Comparison of ENCODE assay signal across 7 mouse cellular contexts in genomic region chr2:18050541-18050985, GRCm38 (mm10). TPM values are rescaled to one million over a fixed set of nuclear protein-coding genes. Genes with fewer than 3 reads are reported as not detected.
DNase-seq lines count a peak whose midpoint lies in the region; ATAC-seq and TF ChIP-seq lines count a peak whose summit lies in the region.

No protein-coding gene starts in this region.

- DNase-seq in Muller cell, postnatal 12 days (ENCODE audit: inconsistent ontology term), result peak; percentile 81
- DNase-seq in embryo, embryonic 10 days (ENCODE audit: low spot score), result peak; percentile 64
- DNase-seq in heart, postnatal 10 days, result peak; percentile 61 to 63
- no peak for DNase-seq in liver, embryonic 14.5 days (ENCODE audit: low read depth in 3 of 3, low spot score in 3 of 3)
- no peak for DNase-seq in right cerebral cortex, adult 18-20 months
- DNase-seq in cerebellum, adult 9-10 months, result no peak

- 14% methylated on average over 10 of the region's 10 CpGs for WGBS in liver, embryonic 14.5 days (ENCODE audit: insufficient replicate concordance)
- 23% methylated on average over 10 of the region's 10 CpGs for WGBS in stomach, embryonic 16.5 days

- H3K9ac ChIP-seq in liver, embryonic 14.5 days (replicated peaks), result peak overlapping the region; percentile 13
- peak overlapping the region; percentile 18 for H3K9ac ChIP-seq in stomach, embryonic 16.5 days (ENCODE audit: low read length)

- intact Hi-C loops in heart, postnatal 10 days (cut with DNase I), result no loop called here

- no peaks in the 10 kb centered on the region for H3K9me3 ChIP-seq in liver, embryonic 14.5 days (ENCODE audit: control insufficient read depth, low read length)
- no peaks in the 10 kb centered on the region for H3K9me3 ChIP-seq in stomach, embryonic 16.5 days (replicated peaks; ENCODE audit: control insufficient read depth, low read length)

- peak overlapping the region in 1 of 2 experiments; percentile 16; a peak in 1 of 4 replicates for H3K4me3 ChIP-seq in liver, embryonic 14.5 days (ENCODE audit: insufficient read depth in 1 of 2, low read depth in 2 of 2, low read length in 2 of 2)
- H3K4me3 ChIP-seq in stomach, embryonic 16.5 days (replicated peaks; ENCODE audit: low read length), result peak overlapping the region; percentile 15

- no peak for ATAC-seq in liver, embryonic 14.5 days (ENCODE audit: insufficient read depth)
- no peak for ATAC-seq in stomach, embryonic 16.5 days (ENCODE audit: insufficient read depth, low FRiP score)

- TF ChIP-seq CTCF in liver, embryonic 14.5 days (IDR thresholded peaks at IDR 0.05; ENCODE audit: low read depth), result no peak

- no peaks in the 10 kb centered on the region for H3K36me3 ChIP-seq in liver, embryonic 14.5 days (replicated peaks; ENCODE audit: control insufficient read depth, insufficient read depth, low read depth)
- no peaks in the 10 kb centered on the region for H3K36me3 ChIP-seq in stomach, embryonic 16.5 days (ENCODE audit: control insufficient read depth, insufficient read depth, low read length)

- peaks cover 5 to 10% of the 10 kb centered on the region in 2 experiments for H3K4me1 ChIP-seq in liver, embryonic 14.5 days (replicated peaks; ENCODE audit: control insufficient read depth in 2 of 2, insufficient read depth in 2 of 2, low read length in 1 of 2)
- peaks cover 23% of the 10 kb centered on the region for H3K4me1 ChIP-seq in stomach, embryonic 16.5 days (ENCODE audit: control insufficient read depth, insufficient read depth, low read length)

- peak overlapping the region; percentile 70 for H3K4me2 ChIP-seq in liver, embryonic 14.5 days (ENCODE audit: low read depth)
- H3K4me2 ChIP-seq in stomach, embryonic 16.5 days (ENCODE audit: low read depth, low read length), result peak overlapping the region; percentile 93

- H3K27me3 ChIP-seq in liver, embryonic 14.5 days (ENCODE audit: control insufficient read depth, insufficient read depth, low read length), result peaks cover 66% of the 10 kb centered on the region
- H3K27me3 ChIP-seq in stomach, embryonic 16.5 days (ENCODE audit: control insufficient read depth, insufficient read depth, low read length), result no peaks in the 10 kb centered on the region

- H3K27ac ChIP-seq in liver, embryonic 14.5 days, result no peak overlapping the region
- H3K27ac ChIP-seq in stomach, embryonic 16.5 days (ENCODE audit: low read length), result peak overlapping the region; percentile 28; the same call in 1 of the 2 replicates

- no peak for TF ChIP-seq EP300 in liver, embryonic 14.5 days (IDR thresholded peaks at IDR 0.05; ENCODE audit: low read depth)

RNA-seq across cellular contexts. Expression of gene Skida1, which starts 1.7 kb away (rescaled TPM):
- total RNA-seq in heart, postnatal 10 days (2021), result 1 to 10 TPM; 4.8 to 5.7 TPM
- 0.48 and 0.60 TPM in 2 replicates for polyA plus RNA-seq in liver, embryonic 14.5 days (2012; rRNA removed)
- 0.27 and 0.43 TPM in 2 replicates for polyA plus RNA-seq in liver, embryonic 14.5 days (2014; fragmentation: Nextera tagmentation; extraction: Ambion mirVana)
- polyA plus RNA-seq in stomach, embryonic 16.5 days (2015; fragmentation: Nextera tagmentation; extraction: Ambion mirVana), result 3.6 TPM in 2 replicates

RNA-seq across cellular contexts. Expression of gene Mllt10, which starts 4.5 kb away (rescaled TPM):
- total RNA-seq in heart, postnatal 10 days (2021), result 10 to 100 TPM; 40.6 to 43.1 TPM
- 13.4 and 16.4 TPM in 2 replicates for polyA plus RNA-seq in liver, embryonic 14.5 days (2012; rRNA removed)
- polyA plus RNA-seq in liver, embryonic 14.5 days (2014; fragmentation: Nextera tagmentation; extraction: Ambion mirVana), result 14.4 and 19.7 TPM in 2 replicates
- 39.1 and 50.0 TPM in 2 replicates for polyA plus RNA-seq in stomach, embryonic 16.5 days (2015; fragmentation: Nextera tagmentation; extraction: Ambion mirVana)

RNA-seq across cellular contexts. Expression of gene A930004D18Rik, which starts 13.0 kb away (rescaled TPM):
- total RNA-seq in heart, postnatal 10 days (2021), result 1 to 10 TPM; 3.0 to 4.2 TPM
- polyA plus RNA-seq in liver, embryonic 14.5 days (2012; rRNA removed), result 0.32 and 0.48 TPM in 2 replicates
- polyA plus RNA-seq in liver, embryonic 14.5 days (2014; fragmentation: Nextera tagmentation; extraction: Ambion mirVana), result 0.36 and 0.81 TPM in 2 replicates
- polyA plus RNA-seq in stomach, embryonic 16.5 days (2015; fragmentation: Nextera tagmentation; extraction: Ambion mirVana), result 10.5 and 11.1 TPM in 2 replicates

RNA-seq across cellular contexts. Expression of gene H2al2a, which starts 53.8 kb away (rescaled TPM):
- not detected for total RNA-seq in heart, postnatal 10 days (2021)
- not detected in 2 replicates for polyA plus RNA-seq in liver, embryonic 14.5 days (2012; rRNA removed)
- polyA plus RNA-seq in liver, embryonic 14.5 days (2014; fragmentation: Nextera tagmentation; extraction: Ambion mirVana), result not detected in 2 replicates
- polyA plus RNA-seq in stomach, embryonic 16.5 days (2015; fragmentation: Nextera tagmentation; extraction: Ambion mirVana), result not detected in 2 replicates

Comparison
In these comparisons a context has a peak if more than half of its experiments do, and no peak if none do; other contexts are left out.
1. DNase-seq: peak in Muller cell, postnatal 12 days (single experiment), embryo, embryonic 10 days (single experiment) and heart, postnatal 10 days (2 of 2); none in liver, embryonic 14.5 days (0 of 3), right cerebral cortex, adult 18-20 months (single experiment) and cerebellum, adult 9-10 months (single experiment).